Mouse (Mus musculus) pancreas, adult 10 weeks (tissue): Measurements from ENCODE around the gene Clca3a2. TPM values are rescaled to one million over a fixed set of nuclear protein-coding genes. Genes with fewer than 3 reads are reported as not detected.

Source experiments
- polyA plus RNA-seq: library from polyadenylated mRNA; stranded (reverse); fragments of 350-450 nt; fragmentation: Illumina TruSeq; extraction: RNeasy Lipid Tissue Mini Kit (QIAGEN cat#74804); gene quantifications from one replicate; pipeline ENCODE4 v1.2.3, GENCODE M21; 2015; ENCODE audit warnings: low read depth, low replicate concordance; ENCODE audit not compliant: insufficient read depth

Clca3a2 gene
- polyA plus RNA-seq = not detected

DNA sequence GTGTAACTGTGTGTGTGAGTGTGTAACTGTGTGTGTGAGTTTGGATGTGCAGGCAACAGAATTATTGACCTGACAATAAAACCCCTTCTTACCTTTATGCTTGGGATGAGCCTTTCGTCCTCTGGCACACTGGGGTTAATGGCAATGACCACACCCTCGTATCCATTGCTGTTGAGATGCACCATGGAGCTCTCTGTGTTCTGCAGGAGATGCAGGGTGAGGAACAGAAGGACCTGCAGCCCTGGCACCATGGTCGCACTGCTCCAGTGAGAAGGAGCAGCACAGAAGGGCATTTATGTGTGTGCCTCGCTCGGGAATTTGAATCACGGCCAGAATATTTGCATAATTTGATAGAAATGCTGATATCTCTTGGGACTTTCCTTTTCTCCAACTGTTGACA, at the start of gene Clca3a2:
TSS of gene Clca3a2 (minus strand) at position 276 of the 400 bp plus-strand sequence.

GRCm38 (mm10) chr3:144849014-144849556, 29.8 kb upstream of the Clca3a2 start, which contains the start of gene Clca3b:
Gene Clca3b, minus strand, starts transcription at chr3:144849357.

GRCm38 (mm10) chr3:144760592-144761309, 58.5 kb downstream of the Clca3a2 start, which contains the start of gene Clca3a1:
Gene Clca3a1, minus strand, starts transcription at chr3:144760977.

Other genes starting within 250 kb of the Clca3a2 start
- gene Hs2st1, start 249.3 kb downstream of the Clca3a2 start, polyA plus RNA-seq = 2.9 TPM
- 80.4 TPM for gene Selenof, start 249.2 kb downstream of the Clca3a2 start, polyA plus RNA-seq
- 28.4 TPM for gene Sh3glb1, start 99.2 kb downstream of the Clca3a2 start, polyA plus RNA-seq
- gene Clca3a1, start 58.5 kb downstream of the Clca3a2 start, polyA plus RNA-seq = 0.52 TPM
- gene Clca3b, start 29.9 kb upstream of the Clca3a2 start, polyA plus RNA-seq = not detected
- not detected for gene Clca4b, start 113.0 kb upstream of the Clca3a2 start, polyA plus RNA-seq
- gene Clca4a, start 155.6 kb upstream of the Clca3a2 start, polyA plus RNA-seq = not detected
- gene Clca1, start 213.3 kb upstream of the Clca3a2 start, polyA plus RNA-seq = not detected